Mouse (Mus musculus) thymus, adult 2 months (tissue): Measurements from ENCODE around the gene Cacfd1. TPM values are rescaled to one million over a fixed set of nuclear protein-coding genes. Genes with fewer than 3 reads are reported as not detected.

ENCODE experiments used
- DNase-seq: peaks from one replicate; pipeline ENCODE4 v3.0.0; 2021
- H3K27ac ChIP-seq: fragments of 200-500 bp; 2 replicates; pipeline ENCODE4 v1.5.1; 2012; ENCODE audit warnings: low read length, control low read depth; ENCODE audit not compliant: control insufficient read depth, insufficient read depth
- H3K27me3 ChIP-seq: fragments of 200-500 bp; 2 replicates; pipeline ENCODE4 v1.6.1; 2012; ENCODE audit warnings: mild to moderate bottlenecking, low read length, moderate library complexity, mixed read lengths; ENCODE audit not compliant: control insufficient read depth, insufficient read depth
- H3K36me3 ChIP-seq: fragments of 200-500 bp; 2 replicates; pipeline ENCODE4 v1.6.1; 2012; ENCODE audit warnings: mild to moderate bottlenecking, low read length, moderate library complexity; ENCODE audit not compliant: control insufficient read depth, insufficient read depth
- H3K4me1 ChIP-seq: fragments of 200-500 bp; replicated peaks from 2 replicates; pipeline ENCODE4 v1.6.1; 2012; ENCODE audit warnings: low read length; ENCODE audit not compliant: control insufficient read depth, insufficient read depth
- H3K4me3 ChIP-seq: fragments of 200-500 bp; 2 replicates; pipeline ENCODE4 v1.5.1; 2012; ENCODE audit warnings: mild to moderate bottlenecking, low read length, control low read depth, moderate library complexity; ENCODE audit not compliant: control insufficient read depth, insufficient read depth
- CTCF ChIP-seq: fragments of 200-500 bp; IDR thresholded peaks from 2 replicates; pipeline ENCODE4 v1.5.1; 2012; ENCODE audit warnings: mild to moderate bottlenecking, control low read depth, low read length, moderate library complexity, borderline replicate concordance; ENCODE audit not compliant: control insufficient read depth, poor library complexity, insufficient read depth; ENCODE audit errors: extremely low read depth
- POLR2A ChIP-seq: fragments of 200-500 bp; IDR thresholded peaks from 2 replicates; pipeline ENCODE4 v1.6.1; 2012; ENCODE audit warnings: mild to moderate bottlenecking, low read length, control low read depth, moderate library complexity; ENCODE audit not compliant: control insufficient read depth, poor library complexity, insufficient read depth; ENCODE audit errors: extremely low read depth
- WGBS: fragments of 180-500 bp; shearing (Covaris S2); methylation state at CpG from one replicate; pipeline ENCODE4 v1.1.7; 2018; 5-methylcytosine and 5-hydroxymethylcytosine counted together
- polyA plus RNA-seq: library from polyadenylated mRNA; depleted of rRNA; stranded (reverse); fragments of >200 nt; gene quantifications from 2 replicates; pipeline ENCODE4 v1.2.3, GENCODE M21; 2012

Cacfd1 gene
- polyA plus RNA-seq, 1 experiment: 58.9 TPM

DNA sequence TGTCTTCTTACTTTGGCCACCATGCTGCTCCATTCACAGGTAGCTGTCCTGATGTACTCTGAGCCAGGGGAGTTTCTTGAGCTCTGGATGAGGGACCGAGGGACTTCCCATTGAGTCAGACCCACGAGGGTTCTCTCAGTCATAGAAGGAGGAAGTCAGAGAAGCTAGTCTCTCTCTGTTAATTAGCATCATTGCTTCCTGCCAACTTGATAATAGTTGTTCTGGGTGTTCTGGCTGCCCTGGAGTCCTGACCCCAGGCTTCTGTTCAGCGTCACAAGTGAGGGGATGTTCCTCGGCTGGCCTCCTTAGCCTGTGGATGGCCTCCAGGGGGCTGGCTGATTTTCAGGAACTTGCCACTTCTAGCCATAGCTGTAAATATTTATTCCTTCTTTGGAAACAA is 35.8 kb upstream of the Cacfd1 start:
- no peaks in the 10 kb centered on the region for H3K36me3 ChIP-seq
- DNase-seq: no peak
- no peaks in the 10 kb centered on the region for H3K27me3 ChIP-seq
- H3K4me3 ChIP-seq: no peak overlapping the region
- 0 out of 2 replicates have a peak overlapping the region, but pooled peaks have one; percentile 45 for H3K27ac ChIP-seq
- TF ChIP-seq POLR2A: no peak
- no peak for TF ChIP-seq CTCF
- H3K4me1 ChIP-seq: peaks cover 20% of the 10 kb centered on the region
- whole genome bisulfite sequencing: 15% methylated on average over 4 of the region's 4 CpGs

DNA sequence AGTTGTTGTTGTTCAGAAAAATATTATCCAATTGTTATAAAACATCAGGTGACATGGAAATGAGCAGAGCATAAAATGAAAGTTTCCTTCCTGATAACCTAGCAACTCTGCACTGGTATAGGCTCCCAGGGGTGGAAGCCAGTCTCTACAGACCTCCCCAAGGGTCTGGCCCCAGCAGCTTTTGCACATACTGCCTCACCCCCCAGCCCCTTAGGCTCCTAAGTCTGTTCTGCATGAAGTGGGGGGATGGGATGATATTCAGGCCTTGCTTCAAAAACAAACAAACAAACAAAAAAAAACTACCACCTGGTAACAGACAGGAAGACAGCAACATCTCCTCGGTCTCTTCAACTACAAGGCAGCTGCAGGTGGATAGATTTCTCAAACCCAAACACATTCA is 29.4 kb upstream of the Cacfd1 start:
- no peaks in the 10 kb centered on the region for H3K36me3 ChIP-seq
- TF ChIP-seq CTCF (no peak), POLR2A (no peak)
- no peak overlapping the region for H3K27ac ChIP-seq
- peak; percentile 27 for DNase-seq
- no peaks in the 10 kb centered on the region for H3K4me1 ChIP-seq
- H3K27me3 ChIP-seq: no peaks in the 10 kb centered on the region
- H3K4me3 ChIP-seq: no peak overlapping the region
- 68% methylated on average over 1 of the region's 1 CpGs for WGBS

DNA sequence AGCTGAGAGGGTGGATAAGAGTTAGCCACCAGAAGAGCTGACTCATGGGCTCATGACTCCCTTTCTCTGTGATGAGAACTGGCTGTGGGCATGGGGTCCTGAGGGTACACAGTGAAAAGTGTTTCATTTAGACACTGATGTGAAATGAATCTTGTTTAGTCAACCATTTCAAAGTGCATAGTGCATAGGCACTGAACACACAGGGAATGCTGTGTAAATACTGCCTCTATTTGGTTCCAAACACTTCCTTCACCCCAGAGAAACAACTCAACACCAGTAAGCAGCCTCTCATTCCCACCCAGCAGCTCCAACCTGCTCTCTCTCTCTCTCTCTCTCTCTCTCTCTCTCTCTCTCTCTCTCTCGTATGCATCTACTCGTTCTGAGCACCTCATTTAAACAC is 25.5 kb upstream of the Cacfd1 start:
- DNase-seq: no peak
- TF ChIP-seq POLR2A: no peak
- TF ChIP-seq CTCF: no peak
- Histone ChIP-seq H3K27ac (no peak overlapping the region), H3K27me3 (no peaks in the 10 kb centered on the region), H3K36me3 (no peaks in the 10 kb centered on the region), H3K4me1 (no peaks in the 10 kb centered on the region), H3K4me3 (no peak overlapping the region)
- 73% methylated on average over 2 of the region's 2 CpGs for WGBS

DNA sequence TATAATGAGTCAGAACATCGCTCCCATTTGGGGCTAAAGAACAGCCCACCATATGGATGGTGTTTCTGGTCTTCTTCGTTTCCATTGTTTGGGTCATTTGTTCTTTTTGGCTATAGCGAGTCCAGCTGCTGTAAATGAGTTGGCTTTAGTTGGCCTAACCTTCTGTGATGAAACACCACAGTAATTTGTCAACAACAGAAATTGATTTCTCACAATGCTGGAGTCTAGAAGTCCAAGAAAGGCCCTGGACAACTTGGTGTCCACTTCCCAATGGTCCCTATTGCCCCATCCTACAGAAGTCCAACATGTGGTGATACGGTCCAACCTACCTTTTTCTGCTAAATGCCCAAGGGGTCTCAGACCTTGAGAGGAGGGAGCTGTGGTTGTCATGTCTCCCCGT is 25.1 kb upstream of the Cacfd1 start:
- Histone ChIP-seq H3K27me3 (no peaks in the 10 kb centered on the region), H3K4me1 (no peaks in the 10 kb centered on the region), H3K27ac (no peak overlapping the region), H3K36me3 (no peaks in the 10 kb centered on the region), H3K4me3 (no peak overlapping the region)
- no peak for DNase-seq
- TF ChIP-seq CTCF (no peak), POLR2A (no peak)
- WGBS: 88% methylated on average over 5 of the region's 5 CpGs

DNA sequence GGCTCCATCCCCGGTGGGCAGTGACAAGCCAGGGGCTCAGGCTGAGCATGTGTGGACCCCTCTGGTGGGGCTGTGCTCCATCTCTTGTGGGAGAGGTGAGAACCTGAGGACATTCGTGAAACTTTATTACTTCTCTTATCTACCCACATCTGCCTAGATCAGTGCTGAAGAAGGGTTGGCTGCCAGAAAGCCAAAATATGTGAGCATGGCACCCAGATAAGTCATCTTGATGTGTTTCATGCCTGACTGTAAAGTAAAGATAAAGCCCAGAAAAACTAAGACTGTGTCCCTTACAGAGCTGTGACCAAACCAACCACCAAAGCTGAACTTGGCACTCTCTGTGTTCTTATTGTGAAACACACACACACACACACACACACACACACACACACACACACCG is 15.8 kb upstream of the Cacfd1 start:
- 64% methylated on average over 3 of the region's 3 CpGs for WGBS
- H3K4me3 ChIP-seq: no peak overlapping the region

DNA sequence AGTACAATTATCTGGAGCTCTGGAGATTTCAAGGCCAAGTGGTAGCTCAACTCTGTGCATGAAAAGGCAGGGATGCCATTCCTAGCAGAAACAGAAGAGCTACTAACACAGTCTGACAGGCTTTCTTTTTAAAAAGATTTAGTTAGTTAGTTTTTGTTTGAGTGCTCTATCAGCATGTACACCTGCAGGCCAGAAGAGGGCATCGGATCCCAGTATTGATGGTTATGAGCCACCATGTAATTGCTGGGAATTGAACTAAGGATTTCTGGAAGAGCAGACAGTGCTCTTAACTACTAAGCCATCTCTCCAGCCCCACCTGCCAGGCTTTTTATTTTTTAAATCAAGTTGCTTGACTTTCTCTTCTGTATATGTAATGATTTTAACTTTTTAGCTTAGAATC is 12.2 kb upstream of the Cacfd1 start:
- no peaks in the 10 kb centered on the region for H3K4me1 ChIP-seq
- no peak overlapping the region for H3K4me3 ChIP-seq
- WGBS: 83% methylated on average over 1 of the region's 1 CpGs
- DNase-seq: no peak
- H3K36me3 ChIP-seq: no peaks in the 10 kb centered on the region
- H3K27me3 ChIP-seq: no peaks in the 10 kb centered on the region
- TF ChIP-seq CTCF: no peak
- no peak for TF ChIP-seq POLR2A
- H3K27ac ChIP-seq: no peak overlapping the region

More for the DNA sequence above, 15.8 kb upstream of the Cacfd1 start:
- H3K4me1 ChIP-seq: no peaks in the 10 kb centered on the region
- TF ChIP-seq POLR2A: no peak
- H3K27me3 ChIP-seq: no peaks in the 10 kb centered on the region
- no peaks in the 10 kb centered on the region for H3K36me3 ChIP-seq
- H3K27ac ChIP-seq: no peak overlapping the region
- no peak for DNase-seq

DNA sequence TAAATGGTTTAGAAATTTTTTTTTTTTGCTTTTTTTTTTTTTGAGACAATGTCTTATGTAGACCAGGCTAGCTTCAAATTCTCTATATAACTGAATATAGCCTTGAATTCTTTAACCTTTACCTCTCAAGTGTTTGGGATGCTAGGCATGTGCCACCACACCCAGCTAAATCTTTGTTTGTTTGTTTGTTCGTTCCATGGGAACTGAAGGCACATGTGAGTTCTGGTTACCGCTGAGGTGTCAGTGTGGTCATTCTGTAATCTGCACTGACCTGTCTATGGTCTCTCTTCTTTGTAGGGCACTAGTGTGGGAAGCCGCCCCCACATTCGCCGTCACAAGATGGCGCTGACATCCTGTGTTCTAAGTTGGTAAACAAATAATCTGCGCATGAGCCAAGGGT is 11.7 kb upstream of the Cacfd1 start:
- Histone ChIP-seq H3K4me3 (no peak overlapping the region), H3K27ac (no peak overlapping the region), H3K36me3 (no peaks in the 10 kb centered on the region), H3K27me3 (no peaks in the 10 kb centered on the region), H3K4me1 (no peaks in the 10 kb centered on the region)
- TF ChIP-seq CTCF (no peak), POLR2A (no peak)
- no peak for DNase-seq
- 90% methylated on average over 7 of the region's 7 CpGs for WGBS
